Mouse (Mus musculus): ENCODE measurements around the gene Zfp280c. TPM values are rescaled to one million over a fixed set of nuclear protein-coding genes. Genes with fewer than 3 reads are reported as not detected.

Zfp280c gene
- polyA plus RNA-seq, 1 experiment from 2014 or later: 11.4 TPM

DNA sequence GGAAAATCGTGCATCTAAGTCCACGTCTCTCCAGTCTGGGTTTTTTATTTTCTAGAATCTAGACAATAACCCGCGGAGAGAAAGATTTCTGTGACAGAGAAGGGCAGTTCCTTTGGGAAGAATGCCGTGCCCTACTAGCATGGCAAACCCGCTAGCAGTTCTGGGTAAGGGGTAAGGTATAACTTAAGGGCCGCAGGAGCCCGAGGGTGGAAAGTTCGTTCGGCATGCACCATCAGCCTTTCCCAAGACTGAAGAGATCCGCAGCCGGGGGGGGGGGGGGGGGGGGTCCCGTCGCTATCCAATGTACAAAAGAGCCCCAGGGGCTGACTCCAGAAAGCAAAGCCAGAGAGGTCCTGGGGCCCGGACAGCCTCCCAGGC lies 594 bp downstream of the Zfp280c start:
- no peaks in the 10 kb centered on the region for H3K4me1 ChIP-seq (replicated peaks; ENCODE audit: control insufficient read depth, insufficient read depth, low read length)
- DNase-seq (ENCODE audit: low spot score) (no peak), ATAC-seq (replicated peaks; ENCODE audit: low FRiP score, low TSS enrichment, low read depth) (peak; percentile 38; the same call in 1 of the 2 replicates)
- H3K9ac ChIP-seq (ENCODE audit: low read length): peak overlapping the region; percentile 57
- H3K36me3 ChIP-seq (ENCODE audit: control insufficient read depth, insufficient read depth, low read length): peaks cover 15% of the 10 kb centered on the region
- no peaks in the 10 kb centered on the region for H3K27me3 ChIP-seq (replicated peaks; ENCODE audit: control insufficient read depth, insufficient read depth, low read length)
- WGBS: 20% methylated on average over 11 of the region's 15 CpGs
- H3K27ac ChIP-seq (ENCODE audit: low read depth): peak overlapping the region; percentile 80; the same call in 1 of the 2 replicates
- H3K4me3 ChIP-seq (ENCODE audit: low read depth, low read length): peak overlapping the region; percentile 54
- no peaks in the 10 kb centered on the region for H3K9me3 ChIP-seq (ENCODE audit: control insufficient read depth, low read length)
- H3K4me2 ChIP-seq (ENCODE audit: low read length): peak overlapping the region; percentile 49

DNA sequence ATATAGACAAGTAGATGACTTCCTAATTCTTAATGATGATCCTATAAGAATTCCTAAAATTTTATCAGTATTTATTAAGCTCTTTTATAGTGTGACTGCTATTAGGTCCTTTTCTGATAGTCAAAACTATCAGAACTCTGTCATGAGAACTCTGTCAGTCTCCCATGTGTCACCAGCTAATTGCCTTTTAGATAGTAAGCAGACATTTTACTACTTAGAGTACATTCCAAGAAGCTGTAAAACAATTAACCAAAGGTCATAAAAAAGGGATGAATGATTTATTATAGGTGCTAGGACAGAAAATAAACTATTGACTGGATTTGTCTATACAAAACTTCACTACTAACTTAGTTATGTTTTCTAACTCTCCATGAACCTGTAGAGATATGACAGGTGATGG lies 11.0 kb downstream of the Zfp280c start:
- Histone ChIP-seq H3K4me3 (ENCODE audit: low read depth, low read length) (no peak overlapping the region), H3K27ac (ENCODE audit: low read depth) (no peak overlapping the region), H3K27me3 (replicated peaks; ENCODE audit: control insufficient read depth, insufficient read depth, low read length) (no peaks in the 10 kb centered on the region), H3K4me1 (replicated peaks; ENCODE audit: control insufficient read depth, insufficient read depth, low read length) (no peaks in the 10 kb centered on the region), H3K4me2 (ENCODE audit: low read length) (no peak overlapping the region), H3K36me3 (ENCODE audit: control insufficient read depth, insufficient read depth, low read length) (peaks cover 14% of the 10 kb centered on the region; the same call in 1 of the 2 replicates), H3K9ac (ENCODE audit: low read length) (no peak overlapping the region), H3K9me3 (ENCODE audit: control insufficient read depth, low read length) (no peaks in the 10 kb centered on the region)
- ATAC-seq (replicated peaks; ENCODE audit: low FRiP score, low TSS enrichment, low read depth): 0 out of 2 replicates have a peak, but pooled peaks have one; percentile 27
- no peak for DNase-seq (ENCODE audit: low spot score)

DNA sequence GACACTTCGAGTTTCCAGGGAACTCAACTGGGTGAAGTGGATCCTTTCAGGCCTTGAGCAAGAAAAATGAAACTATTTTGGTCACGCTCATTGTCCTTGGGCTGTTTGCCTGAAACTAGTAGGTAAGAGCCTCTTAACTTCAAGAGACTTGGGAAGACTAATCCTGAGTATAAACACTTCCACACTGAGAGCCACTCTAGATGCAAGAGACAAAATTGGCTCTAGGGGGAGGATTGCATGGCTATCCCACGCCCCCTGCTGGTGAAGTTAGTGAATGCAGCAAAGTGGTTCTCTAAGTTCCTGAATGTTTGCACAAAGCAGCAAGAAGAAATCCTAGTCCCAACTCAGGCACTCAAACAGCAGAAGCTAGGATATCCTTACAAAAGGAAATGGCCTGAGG lies 62.1 kb downstream of the Zfp280c start:
- WGBS: 40% methylated on average over 3 of the region's 3 CpGs
- H3K9me3 ChIP-seq (ENCODE audit: control insufficient read depth, low read length): no peaks in the 10 kb centered on the region
- ATAC-seq (replicated peaks; ENCODE audit: low FRiP score, low TSS enrichment, low read depth) (0 out of 2 replicates have a peak, but pooled peaks have one; percentile 19), DNase-seq (ENCODE audit: low spot score) (peak; percentile 84)
- no peaks in the 10 kb centered on the region for H3K27me3 ChIP-seq (replicated peaks; ENCODE audit: control insufficient read depth, insufficient read depth, low read length)
- no peak overlapping the region for H3K27ac ChIP-seq (ENCODE audit: low read depth)
- H3K4me2 ChIP-seq (ENCODE audit: low read length): no peak overlapping the region
- no peaks in the 10 kb centered on the region for H3K4me1 ChIP-seq (replicated peaks; ENCODE audit: control insufficient read depth, insufficient read depth, low read length)
- no peak overlapping the region for H3K9ac ChIP-seq (ENCODE audit: low read length)
- no peaks in the 10 kb centered on the region for H3K36me3 ChIP-seq (ENCODE audit: control insufficient read depth, insufficient read depth, low read length)
- no peak overlapping the region for H3K4me3 ChIP-seq (ENCODE audit: low read depth, low read length)

- Histone ChIP-seq H3K4me2 (ENCODE audit: low read length) (no peak overlapping the region), H3K27ac (ENCODE audit: low read depth) (no peak overlapping the region), H3K27me3 (replicated peaks; ENCODE audit: control insufficient read depth, insufficient read depth, low read length) (no peaks in the 10 kb centered on the region), H3K4me1 (replicated peaks; ENCODE audit: control insufficient read depth, insufficient read depth, low read length) (no peaks in the 10 kb centered on the region), H3K9ac (ENCODE audit: low read length) (no peak overlapping the region), H3K36me3 (ENCODE audit: control insufficient read depth, insufficient read depth, low read length) (no peaks in the 10 kb centered on the region), H3K4me3 (ENCODE audit: low read depth, low read length) (no peak overlapping the region), H3K9me3 (ENCODE audit: control insufficient read depth, low read length) (no peaks in the 10 kb centered on the region)
- no peak for ATAC-seq (replicated peaks; ENCODE audit: low FRiP score, low TSS enrichment, low read depth)
- WGBS: 50% methylated on average over 2 of the region's 3 CpGs
- no peak for DNase-seq (ENCODE audit: low spot score)
Observed at GRCm38 (mm10) chrX:48526435-48526834, 67.9 kb downstream of the Zfp280c start.

- H3K9me3 ChIP-seq (ENCODE audit: control insufficient read depth, low read length): no peaks in the 10 kb centered on the region
- 64% methylated on average over 8 of the region's 8 CpGs for WGBS
- no peak overlapping the region for H3K4me3 ChIP-seq (ENCODE audit: low read depth, low read length)
- no peak overlapping the region for H3K9ac ChIP-seq (ENCODE audit: low read length)
- no peak for DNase-seq (ENCODE audit: low spot score)
- ATAC-seq (replicated peaks; ENCODE audit: low FRiP score, low TSS enrichment, low read depth): no peak
- no peaks in the 10 kb centered on the region for H3K27me3 ChIP-seq (replicated peaks; ENCODE audit: control insufficient read depth, insufficient read depth, low read length)
- no peaks in the 10 kb centered on the region for H3K36me3 ChIP-seq (ENCODE audit: control insufficient read depth, insufficient read depth, low read length)
- H3K27ac ChIP-seq (ENCODE audit: low read depth): no peak overlapping the region
- no peak overlapping the region for H3K4me2 ChIP-seq (ENCODE audit: low read length)
- no peaks in the 10 kb centered on the region for H3K4me1 ChIP-seq (replicated peaks; ENCODE audit: control insufficient read depth, insufficient read depth, low read length)
Observed at GRCm38 (mm10) chrX:48525866-48526265, 68.4 kb downstream of the Zfp280c start.

GRCm38 (mm10) chrX:48525332-48525731 lies 69.0 kb downstream of the Zfp280c start:
- DNase-seq (ENCODE audit: low spot score) (no peak), ATAC-seq (replicated peaks; ENCODE audit: low FRiP score, low TSS enrichment, low read depth) (no peak)
- no peaks in the 10 kb centered on the region for H3K9me3 ChIP-seq (ENCODE audit: control insufficient read depth, low read length)
- H3K4me2 ChIP-seq (ENCODE audit: low read length): no peak overlapping the region
- no peaks in the 10 kb centered on the region for H3K27me3 ChIP-seq (replicated peaks; ENCODE audit: control insufficient read depth, insufficient read depth, low read length)
- no peak overlapping the region for H3K4me3 ChIP-seq (ENCODE audit: low read depth, low read length)
- 53% methylated on average over 1 of the region's 1 CpGs for WGBS
- no peaks in the 10 kb centered on the region for H3K36me3 ChIP-seq (ENCODE audit: control insufficient read depth, insufficient read depth, low read length)
- H3K4me1 ChIP-seq (replicated peaks; ENCODE audit: control insufficient read depth, insufficient read depth, low read length): no peaks in the 10 kb centered on the region
- H3K27ac ChIP-seq (ENCODE audit: low read depth): no peak overlapping the region
- H3K9ac ChIP-seq (ENCODE audit: low read length): no peak overlapping the region

GRCm38 (mm10) chrX:48523512-48523911 lies 70.8 kb downstream of the Zfp280c start:
- Histone ChIP-seq H3K4me2 (ENCODE audit: low read length) (no peak overlapping the region), H3K36me3 (ENCODE audit: control insufficient read depth, insufficient read depth, low read length) (no peaks in the 10 kb centered on the region), H3K4me3 (ENCODE audit: low read depth, low read length) (no peak overlapping the region), H3K9ac (ENCODE audit: low read length) (no peak overlapping the region), H3K27ac (ENCODE audit: low read depth) (no peak overlapping the region), H3K4me1 (replicated peaks; ENCODE audit: control insufficient read depth, insufficient read depth, low read length) (no peaks in the 10 kb centered on the region), H3K27me3 (replicated peaks; ENCODE audit: control insufficient read depth, insufficient read depth, low read length) (no peaks in the 10 kb centered on the region), H3K9me3 (ENCODE audit: control insufficient read depth, low read length) (no peaks in the 10 kb centered on the region)
- DNase-seq (ENCODE audit: low spot score) (no peak), ATAC-seq (replicated peaks; ENCODE audit: low FRiP score, low TSS enrichment, low read depth) (no peak)
- WGBS: 66% methylated on average over 3 of the region's 3 CpGs

GRCm38 (mm10) chrX:48521651-48522050 lies 72.7 kb downstream of the Zfp280c start:
- no peak overlapping the region for H3K9ac ChIP-seq (ENCODE audit: low read length)
- H3K36me3 ChIP-seq (ENCODE audit: control insufficient read depth, insufficient read depth, low read length): no peaks in the 10 kb centered on the region
- no peak for ATAC-seq (replicated peaks; ENCODE audit: low FRiP score, low TSS enrichment, low read depth)
- no peaks in the 10 kb centered on the region for H3K9me3 ChIP-seq (ENCODE audit: control insufficient read depth, low read length)
- H3K4me3 ChIP-seq (ENCODE audit: low read depth, low read length): no peak overlapping the region
- DNase-seq (ENCODE audit: low spot score): no peak
- no peak overlapping the region for H3K27ac ChIP-seq (ENCODE audit: low read depth)
- no peaks in the 10 kb centered on the region for H3K4me1 ChIP-seq (replicated peaks; ENCODE audit: control insufficient read depth, insufficient read depth, low read length)
- no peak overlapping the region for H3K4me2 ChIP-seq (ENCODE audit: low read length)
- WGBS: 77% methylated on average over 3 of the region's 3 CpGs
- no peaks in the 10 kb centered on the region for H3K27me3 ChIP-seq (replicated peaks; ENCODE audit: control insufficient read depth, insufficient read depth, low read length)

GRCm38 (mm10) chrX:48519549-48520085 lies 74.7 kb downstream of the Zfp280c start:
- Histone ChIP-seq H3K4me3 (ENCODE audit: low read depth, low read length) (peak overlapping the region; percentile 44), H3K4me1 (replicated peaks; ENCODE audit: control insufficient read depth, insufficient read depth, low read length) (no peaks in the 10 kb centered on the region), H3K27me3 (replicated peaks; ENCODE audit: control insufficient read depth, insufficient read depth, low read length) (no peaks in the 10 kb centered on the region), H3K9ac (ENCODE audit: low read length) (peak overlapping the region; percentile 40), H3K36me3 (ENCODE audit: control insufficient read depth, insufficient read depth, low read length) (no peaks in the 10 kb centered on the region), H3K27ac (ENCODE audit: low read depth) (no peak overlapping the region), H3K4me2 (ENCODE audit: low read length) (peak overlapping the region; percentile 71), H3K9me3 (ENCODE audit: control insufficient read depth, low read length) (no peaks in the 10 kb centered on the region)
- 18% methylated on average over 20 of the region's 20 CpGs for WGBS
- ATAC-seq (replicated peaks; ENCODE audit: low FRiP score, low TSS enrichment, low read depth): peak; percentile 38
- peak; percentile 55 for DNase-seq (ENCODE audit: low spot score)

Measured in intestine, embryonic 14.5 days (tissue).